Mouse (Mus musculus) embryonic facial prominence, embryonic 11.5 days (tissue): ENCODE data around the gene Hist1h3d. TPM values are rescaled to one million over a fixed set of nuclear protein-coding genes. Genes with fewer than 3 reads are reported as not detected.
A peak's percentile ranks its signal among the peaks of the same experiment; 100 is the strongest.
"Not testable (repeated sequence)": the region's sequence is repeated elsewhere in the genome, so short reads cannot be mapped to it uniquely, and the experiment has no call there.

ENCODE experiments used
- ATAC-seq: fragments of 200-750 bp; cut with Nextera tagmentation; replicated peaks from 2 replicates; pipeline ENCODE4 v1.8.0; 2017; ENCODE audit warnings: low read depth; ENCODE audit not compliant: insufficient number of reproducible peaks, low FRiP score, low TSS enrichment
- DNase-seq: peaks from one replicate; pipeline ENCODE4 v3.0.0-alpha.2; 2015; ENCODE audit warnings: low spot score
- H3K27ac ChIP-seq: fragments of 300-500 bp; sonication (generic); replicated peaks from 2 replicates; pipeline ENCODE4 v1.5.1; 2014; ENCODE audit warnings: mild to moderate bottlenecking, low read depth, low read length, control low read depth
- H3K27me3 ChIP-seq: fragments of 300-500 bp; sonication (generic); 2 replicates; pipeline ENCODE4 v1.6.1; 2014; ENCODE audit warnings: mild to moderate bottlenecking, low read length, moderate library complexity, mixed read lengths; ENCODE audit not compliant: control insufficient read depth, insufficient read depth
- H3K36me3 ChIP-seq: fragments of 300-500 bp; sonication (generic); replicated peaks from 2 replicates; pipeline ENCODE4 v1.6.1; 2014; ENCODE audit warnings: low read depth, mild to moderate bottlenecking, low read length, moderate library complexity, mixed read lengths; ENCODE audit not compliant: control insufficient read depth, insufficient read depth
- H3K4me1 ChIP-seq: fragments of 300-500 bp; sonication (generic); 2 replicates; pipeline ENCODE4 v1.6.1; 2014; ENCODE audit warnings: low read length, mixed read lengths; ENCODE audit not compliant: control insufficient read depth, insufficient read depth
- H3K4me2 ChIP-seq: fragments of 300-500 bp; sonication (generic); 2 replicates; pipeline ENCODE4 v1.6.1; 2014; ENCODE audit warnings: low read depth, mild to moderate bottlenecking, control low read depth, low read length, moderate library complexity
- H3K4me3 ChIP-seq: fragments of 300-500 bp; sonication (generic); 2 replicates; pipeline ENCODE4 v1.5.1; 2014; ENCODE audit warnings: low read depth, low read length, control low read depth
- H3K9ac ChIP-seq: fragments of 300-500 bp; sonication (generic); replicated peaks from 2 replicates; pipeline ENCODE4 v1.6.1; 2014; ENCODE audit warnings: mild to moderate bottlenecking, control low read depth, low read length
- H3K9me3 ChIP-seq: fragments of 300-500 bp; sonication (generic); replicated peaks from 2 replicates; pipeline ENCODE4 v1.6.1; 2016; ENCODE audit warnings: mild to moderate bottlenecking, low read length, inconsistent platforms, mixed read lengths; ENCODE audit not compliant: control insufficient read depth
- WGBS: fragments of 180-500 bp; shearing (Covaris S2); extraction: QIAGEN DNeasy Blood & Tissue Kit; methylation state at CpG from one replicate; pipeline ENCODE4 v1.1.7; 2014; 5-methylcytosine and 5-hydroxymethylcytosine counted together
- polyA plus RNA-seq: library from polyadenylated mRNA; unstranded; fragments of >200 nt; fragmentation: Nextera tagmentation; extraction: Ambion mirVana; gene quantifications from 2 replicates; pipeline ENCODE4 v1.2.1, GENCODE M21; 2014

Hist1h3d gene
- polyA plus RNA-seq, 1 experiment from 2014 or later = 10.2 TPM

- Histone ChIP-seq H3K4me1 (no peaks in the 10 kb centered on the region), H3K9me3 (no peaks in the 10 kb centered on the region), H3K4me2 (no peak overlapping the region), H3K4me3 (no peak overlapping the region), H3K27me3 (no peaks in the 10 kb centered on the region), H3K27ac (no peak overlapping the region), H3K36me3 (no peaks in the 10 kb centered on the region), H3K9ac (no peak overlapping the region)
- DNase-seq (no peak), ATAC-seq (no peak)
- 73% methylated on average over 5 of the region's 5 CpGs for WGBS
Observed at GRCm38 (mm10) chr13:23538249-23538648, 37.3 kb upstream of the Hist1h3d start.

- H3K4me1 ChIP-seq, ATAC-seq, H3K9ac ChIP-seq, H3K27me3 ChIP-seq, H3K4me3 ChIP-seq, H3K27ac ChIP-seq, DNase-seq, H3K9me3 ChIP-seq, H3K36me3 ChIP-seq, H3K4me2 ChIP-seq: not testable (repeated sequence)
- 75% methylated on average over 1 of the region's 1 CpGs for WGBS
Observed at GRCm38 (mm10) chr13:23539821-23540220, 35.7 kb upstream of the Hist1h3d start.

- DNase-seq = no peak
- no peak overlapping the region for H3K4me2 ChIP-seq
Observed at GRCm38 (mm10) chr13:23541497-23541896, 34.1 kb upstream of the Hist1h3d start.

GRCm38 (mm10) chr13:23542225-23542980 is 33.2 kb upstream of the Hist1h3d start:
- Histone ChIP-seq H3K4me3 (peak overlapping the region; percentile 45), H3K27ac (peak overlapping the region; percentile 83), H3K4me2 (peak overlapping the region; percentile 59), H3K9ac (peak overlapping the region; percentile 65)
- peak; percentile 42 for DNase-seq
- not testable (repeated sequence) for ATAC-seq, H3K36me3 ChIP-seq, H3K4me1 ChIP-seq, H3K27me3 ChIP-seq, H3K9me3 ChIP-seq
- WGBS = 7% methylated on average over 3 of the region's 3 CpGs

More at GRCm38 (mm10) chr13:23541497-23541896, 34.1 kb upstream of the Hist1h3d start:
- Histone ChIP-seq H3K27ac (no peak overlapping the region), H3K9me3 (no peaks in the 10 kb centered on the region), H3K36me3 (no peaks in the 10 kb centered on the region), H3K27me3 (no peaks in the 10 kb centered on the region), H3K9ac (no peak overlapping the region), H3K4me3 (no peak overlapping the region), H3K4me1 (no peaks in the 10 kb centered on the region)
- 84% methylated on average over 3 of the region's 3 CpGs for WGBS
- ATAC-seq = no peak

- WGBS = 1% methylated on average over 30 of the region's 42 CpGs
- not testable (repeated sequence) for H3K27me3 ChIP-seq, H3K9me3 ChIP-seq, H3K36me3 ChIP-seq, H3K4me1 ChIP-seq
- Histone ChIP-seq H3K4me2 (peak within 1 kb of the TSS; percentile 70), H3K27ac (peak within 1 kb of the TSS; percentile 83), H3K4me3 (peak within 1 kb of the TSS; percentile 45), H3K9ac (peak within 1 kb of the TSS; percentile 65)
- ATAC-seq (peak; percentile 95), DNase-seq (peak; percentile 94)
Observed at GRCm38 (mm10) chr13:23542999-23543607, 32.5 kb upstream of the Hist1h3d start, which contains the start of gene Hist1h2bh. TSS of gene Hist1h2bh (minus strand) at chr13:23543392.

GRCm38 (mm10) chr13:23543965-23544786 is 31.4 kb upstream of the Hist1h3d start, which contains the start of gene Hist1h3f:
TSS of gene Hist1h3f (plus strand) at chr13:23544052.
- peak; percentile 86 for ATAC-seq
- under 1% methylated on average over 21 of the region's 45 CpGs for WGBS

GRCm38 (mm10) chr13:23544787-23545120 is 30.8 kb upstream of the Hist1h3d start:
- 0 out of 2 replicates have a peak overlapping the region, but pooled peaks have one; percentile 29 for H3K4me2 ChIP-seq
- not testable (repeated sequence) for H3K9me3 ChIP-seq, DNase-seq, H3K36me3 ChIP-seq, H3K27me3 ChIP-seq, H3K4me1 ChIP-seq
- under 1% methylated on average over 11 of the region's 14 CpGs for WGBS
- peak overlapping the region; percentile 80; the same call in 1 of the 2 replicates for H3K27ac ChIP-seq
- H3K9ac ChIP-seq = peak overlapping the region; percentile 46; the same call in 1 of the 2 replicates
- H3K4me3 ChIP-seq = peak overlapping the region; percentile 38
- peak; percentile 26 for ATAC-seq

More at GRCm38 (mm10) chr13:23543965-23544786, 31.4 kb upstream of the Hist1h3d start, which contains the start of gene Hist1h3f:
- DNase-seq = peak; percentile 97
- Histone ChIP-seq H3K27ac (peak within 1 kb of the TSS; percentile 83), H3K36me3 (no peaks in the 10 kb centered on the region), H3K4me1 (no peaks in the 10 kb centered on the region), H3K4me3 (peak within 1 kb of the TSS; percentile 45), H3K27me3 (no peaks in the 10 kb centered on the region), H3K4me2 (peak within 1 kb of the TSS; percentile 70), H3K9me3 (no peaks in the 10 kb centered on the region), H3K9ac (peak within 1 kb of the TSS; percentile 65)
